Mouse (Mus musculus) CH12F3 (cell line): ENCODE measurements around the gene Ccdc85b.

Experiments
- in situ Hi-C: fragments of 300-500 bp; cut with MboI; formaldehyde crosslinking; loops from 2 replicates; pipeline ENCODE4 v1.14.3; 2020; ENCODE audit warnings: low sequenced_read_pairs

Gene Ccdc85b

GRCm38 (mm10) chr19:5483386-5484359 lies 26.0 kb upstream of the Ccdc85b start:
- in situ Hi-C loops, result no loop called here

- in situ Hi-C loops, result no loop called here
Measured at GRCm38 (mm10) chr19:5481398-5481797, 23.7 kb upstream of the Ccdc85b start.

GRCm38 (mm10) chr19:5480016-5480415 lies 22.3 kb upstream of the Ccdc85b start:
- in situ Hi-C loops, result no loop called here

GRCm38 (mm10) chr19:5477668-5478300 lies 20.1 kb upstream of the Ccdc85b start:
- in situ Hi-C loops, result no loop called here

- in situ Hi-C loops, result no loop called here
Measured at GRCm38 (mm10) chr19:5477004-5477667, 19.4 kb upstream of the Ccdc85b start.

GRCm38 (mm10) chr19:5475069-5475714 lies 17.5 kb upstream of the Ccdc85b start:
- in situ Hi-C loops, result no loop called here

GRCm38 (mm10) chr19:5474281-5475068 lies 16.8 kb upstream of the Ccdc85b start:
- in situ Hi-C loops, result no loop called here

- in situ Hi-C loops, result no loop called here
Measured at GRCm38 (mm10) chr19:5473720-5474119, 16.0 kb upstream of the Ccdc85b start, which contains the start of gene Efemp2. Gene Efemp2 (plus strand): TSS chr19:5473954.

- in situ Hi-C loops, result no loop called here
Measured at GRCm38 (mm10) chr19:5472857-5473256, 15.2 kb upstream of the Ccdc85b start.

- in situ Hi-C loops, result no loop called here
Measured at GRCm38 (mm10) chr19:5471846-5472245, 14.2 kb upstream of the Ccdc85b start.

GRCm38 (mm10) chr19:5468374-5468773 lies 10.7 kb upstream of the Ccdc85b start, which contains the start of gene Ctsw:
Gene Ctsw (minus strand): TSS chr19:5468507.
- in situ Hi-C loops, result no loop called here

- in situ Hi-C loops, result no loop called here
Measured at GRCm38 (mm10) chr19:5466916-5467500, 9.3 kb upstream of the Ccdc85b start.

GRCm38 (mm10) chr19:5465037-5465436 lies 7.3 kb upstream of the Ccdc85b start:
- in situ Hi-C loops, result no loop called here

GRCm38 (mm10) chr19:5463791-5464562 lies 6.3 kb upstream of the Ccdc85b start:
- in situ Hi-C loops, result no loop called here

- in situ Hi-C loops, result no loop called here
Measured at GRCm38 (mm10) chr19:5463212-5463611, 5.5 kb upstream of the Ccdc85b start.

GRCm38 (mm10) chr19:5461411-5461810 lies 3.7 kb upstream of the Ccdc85b start:
- in situ Hi-C loops, result no loop called here

GRCm38 (mm10) chr19:5460465-5460911 lies 2.8 kb upstream of the Ccdc85b start, which contains the start of gene Fibp:
Gene Fibp (plus strand): TSS chr19:5460615.
- in situ Hi-C loops, result no loop called here

- in situ Hi-C loops, result no loop called here
Measured at GRCm38 (mm10) chr19:5459896-5460295, 2.2 kb upstream of the Ccdc85b start.

- in situ Hi-C loops, result no loop called here
Measured at GRCm38 (mm10) chr19:5459019-5459418, 1.3 kb upstream of the Ccdc85b start.
